Mouse (Mus musculus) neural tube, embryonic 14.5 days (tissue): ENCODE measurements around the gene Pirb. TPM values are rescaled to one million over a fixed set of nuclear protein-coding genes. Genes with fewer than 3 reads are reported as not detected.
"Not testable (repeated sequence)": the region's sequence is repeated elsewhere in the genome, so short reads cannot be mapped to it uniquely, and the experiment has no call there.

Source experiments
- ATAC-seq: fragments of 200-750 bp; cut with Nextera tagmentation; 2 replicates; pipeline ENCODE4 v1.8.0; 2017; ENCODE audit warnings: low read depth, mild to moderate bottlenecking, moderate TSS enrichment, moderate library complexity
- H3K27ac ChIP-seq: fragments of 300-500 bp; sonication (generic); 2 replicates; pipeline ENCODE4 v1.5.1; 2014; ENCODE audit warnings: low read depth, mild to moderate bottlenecking, control low read depth, low read length, moderate library complexity, mixed read lengths
- H3K27me3 ChIP-seq: fragments of 300-500 bp; sonication (generic); 2 replicates; pipeline ENCODE4 v1.6.1; 2014; ENCODE audit warnings: low read length; ENCODE audit not compliant: control insufficient read depth, insufficient read depth
- H3K36me3 ChIP-seq: fragments of 300-500 bp; sonication (generic); 2 replicates; pipeline ENCODE4 v1.6.1; 2014; ENCODE audit warnings: low read length, mixed read lengths; ENCODE audit not compliant: control insufficient read depth, insufficient read depth
- H3K4me1 ChIP-seq: fragments of 300-500 bp; sonication (generic); 2 replicates; pipeline ENCODE4 v1.6.1; 2014; ENCODE audit warnings: low read length; ENCODE audit not compliant: control insufficient read depth, insufficient read depth
- H3K4me2 ChIP-seq: fragments of 300-500 bp; sonication (generic); 2 replicates; pipeline ENCODE4 v1.6.1; 2014; ENCODE audit warnings: mild to moderate bottlenecking, low read depth, low read length, control low read depth
- H3K4me3 ChIP-seq: fragments of 300-500 bp; sonication (generic); 2 replicates; pipeline ENCODE4 v1.5.1; 2014; ENCODE audit warnings: low read depth, low read length, control low read depth, mixed read lengths
- H3K9ac ChIP-seq: fragments of 300-500 bp; sonication (generic); replicated peaks from 2 replicates; pipeline ENCODE4 v1.6.1; 2014; ENCODE audit warnings: low read depth, mild to moderate bottlenecking, control low read depth, low read length, mixed read lengths
- H3K9me3 ChIP-seq: fragments of 300-500 bp; sonication (generic); 2 replicates; pipeline ENCODE4 v1.6.1; 2016; ENCODE audit warnings: low read length; ENCODE audit not compliant: control insufficient read depth
- WGBS: fragments of 180-500 bp; shearing (Covaris S2); extraction: QIAGEN DNeasy Blood & Tissue Kit; methylation state at CpG from one replicate; pipeline ENCODE4 v1.1.7; 2014; 5-methylcytosine and 5-hydroxymethylcytosine counted together
- polyA plus RNA-seq: library from polyadenylated mRNA; unstranded; fragments of >200 nt; fragmentation: Nextera tagmentation; extraction: Ambion mirVana; gene quantifications from 2 replicates; pipeline ENCODE4 v1.2.1, GENCODE M21; 2014

Pirb gene
- polyA plus RNA-seq: 0.12 and 0.35 TPM in 2 replicates

DNA sequence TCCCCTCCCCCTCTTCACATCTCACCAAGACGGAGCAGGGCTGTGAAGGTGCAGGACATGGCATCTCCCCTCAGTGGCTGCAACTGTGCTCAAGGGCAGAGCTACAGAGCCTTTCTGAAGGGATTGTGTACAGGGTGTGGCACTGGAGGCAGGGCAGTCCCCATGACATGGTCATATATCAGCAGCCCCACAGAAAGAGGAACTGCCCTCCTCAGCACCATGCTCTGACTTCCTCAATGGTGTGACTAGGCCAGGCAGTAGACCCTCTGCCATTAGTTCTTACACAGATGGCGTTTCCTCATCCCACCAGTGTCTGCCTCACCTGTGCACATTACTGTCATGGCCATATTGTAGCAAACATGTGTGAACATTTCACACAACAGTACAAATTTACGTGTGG, at the start of gene Pirb:
Gene Pirb, minus strand, starts transcription at position 124 of the 400 bp plus-strand sequence.
- ATAC-seq, H3K9ac ChIP-seq, H3K4me1 ChIP-seq, H3K4me2 ChIP-seq, H3K36me3 ChIP-seq, H3K9me3 ChIP-seq, H3K4me3 ChIP-seq, H3K27me3 ChIP-seq, H3K27ac ChIP-seq: not testable (repeated sequence)
- WGBS: 78% methylated on average over 1 of the region's 3 CpGs

GRCm38 (mm10) chr7:3732675-3733074, 12.5 kb upstream of the Pirb start:
- H3K4me1 ChIP-seq, H3K36me3 ChIP-seq, H3K27me3 ChIP-seq, H3K9ac ChIP-seq, H3K27ac ChIP-seq, H3K9me3 ChIP-seq, H3K4me3 ChIP-seq, H3K4me2 ChIP-seq, ATAC-seq: not testable (repeated sequence)
- WGBS: no CpG with 5 or more reads among the region's 1 CpGs

- not testable (repeated sequence) for H3K4me2 ChIP-seq, H3K36me3 ChIP-seq, ATAC-seq, H3K9me3 ChIP-seq, H3K27me3 ChIP-seq, H3K4me1 ChIP-seq, H3K4me3 ChIP-seq, H3K9ac ChIP-seq, H3K27ac ChIP-seq
These were observed 5.3 kb upstream of the Pirb start for GRCm38 (mm10) chr7:3725459-3725858.

GRCm38 (mm10) chr7:3715249-3715648, 4.9 kb downstream of the Pirb start:
- H3K27ac ChIP-seq: no peak overlapping the region
- no peak overlapping the region for H3K4me3 ChIP-seq
- no peaks in the 10 kb centered on the region for H3K36me3 ChIP-seq
- H3K9me3 ChIP-seq: no peaks in the 10 kb centered on the region
- no peaks in the 10 kb centered on the region for H3K27me3 ChIP-seq
- ATAC-seq: no peak
- no peak overlapping the region for H3K4me2 ChIP-seq
- H3K4me1 ChIP-seq: no peaks in the 10 kb centered on the region
- H3K9ac ChIP-seq: no peak overlapping the region
- WGBS: 66% methylated on average over 1 of the region's 1 CpGs

- no peak overlapping the region for H3K4me3 ChIP-seq
- H3K4me2 ChIP-seq: no peak overlapping the region
- no peaks in the 10 kb centered on the region for H3K9me3 ChIP-seq
- WGBS: 39% methylated on average over 5 of the region's 5 CpGs
- no peak overlapping the region for H3K27ac ChIP-seq
- no peaks in the 10 kb centered on the region for H3K4me1 ChIP-seq
- no peak for ATAC-seq
- H3K36me3 ChIP-seq: peaks cover 7% of the 10 kb centered on the region; the same call in 1 of the 2 replicates
- no peak overlapping the region for H3K9ac ChIP-seq
- no peaks in the 10 kb centered on the region for H3K27me3 ChIP-seq
These were observed 7.8 kb downstream of the Pirb start for GRCm38 (mm10) chr7:3712264-3712942.

GRCm38 (mm10) chr7:3709000-3709399, 11.2 kb downstream of the Pirb start:
- 69% methylated on average over 1 of the region's 1 CpGs for WGBS
- Histone ChIP-seq H3K27ac (no peak overlapping the region), H3K4me2 (no peak overlapping the region), H3K4me3 (no peak overlapping the region), H3K36me3 (peaks cover 20% of the 10 kb centered on the region), H3K9ac (no peak overlapping the region), H3K4me1 (peaks cover 20% of the 10 kb centered on the region), H3K27me3 (no peaks in the 10 kb centered on the region), H3K9me3 (no peaks in the 10 kb centered on the region)
- no peak for ATAC-seq

- H3K4me1 ChIP-seq: peaks cover 20% of the 10 kb centered on the region
- H3K9me3 ChIP-seq, H3K27me3 ChIP-seq, H3K4me2 ChIP-seq, H3K27ac ChIP-seq, ATAC-seq, H3K9ac ChIP-seq, H3K4me3 ChIP-seq: not testable (repeated sequence)
- 35% methylated on average over 5 of the region's 5 CpGs for WGBS
- H3K36me3 ChIP-seq: peaks cover 20% of the 10 kb centered on the region
These were observed 11.7 kb downstream of the Pirb start for GRCm38 (mm10) chr7:3708447-3708980.

DNA sequence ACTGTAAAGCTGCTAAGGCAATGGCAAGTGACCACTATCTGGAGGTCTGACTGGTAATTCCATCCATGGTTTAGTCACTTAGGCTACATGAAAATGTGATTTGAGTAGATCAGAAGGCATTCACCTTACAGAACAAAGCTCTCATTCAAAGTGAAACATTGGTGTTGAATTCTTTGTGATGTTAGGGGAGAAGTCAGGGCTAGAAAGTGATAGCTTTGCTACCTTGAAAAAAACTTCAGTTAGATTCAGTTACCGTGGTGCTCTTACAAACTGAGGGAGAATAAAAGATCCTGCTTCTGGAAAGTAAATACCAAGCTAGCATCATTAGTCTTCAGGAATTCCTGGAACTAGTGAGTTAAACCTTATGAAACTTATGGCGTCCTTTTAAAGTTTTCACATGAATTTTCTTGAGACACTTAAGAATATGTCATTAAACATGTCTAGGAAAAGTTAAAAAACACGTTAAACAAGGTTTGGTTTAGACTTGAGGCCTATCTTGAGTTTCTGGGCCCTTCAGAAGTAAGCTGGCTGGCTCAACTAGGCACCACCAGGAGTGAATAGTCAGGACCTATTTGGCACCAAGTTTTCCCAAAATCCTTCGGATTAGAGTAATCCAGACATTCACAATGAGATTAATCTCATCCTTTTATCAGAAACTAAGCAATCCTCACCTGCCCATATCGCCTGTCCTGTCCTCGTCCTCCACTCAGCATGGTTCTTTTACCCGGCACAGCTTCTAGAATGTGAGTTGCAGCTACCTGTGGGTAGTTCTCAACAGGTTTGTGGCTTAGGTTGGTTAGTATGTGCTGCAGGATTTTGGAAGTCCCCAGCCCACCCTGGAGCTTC, 12.4 kb downstream of the Pirb start:
- Histone ChIP-seq H3K9me3 (no peaks in the 10 kb centered on the region), H3K4me2 (no peak overlapping the region), H3K27ac (no peak overlapping the region), H3K9ac (no peak overlapping the region), H3K4me1 (peaks cover 20% of the 10 kb centered on the region), H3K4me3 (no peak overlapping the region), H3K36me3 (peaks cover 20% of the 10 kb centered on the region), H3K27me3 (no peaks in the 10 kb centered on the region)
- WGBS: 23% methylated on average over 7 of the region's 7 CpGs
- ATAC-seq: no peak

DNA sequence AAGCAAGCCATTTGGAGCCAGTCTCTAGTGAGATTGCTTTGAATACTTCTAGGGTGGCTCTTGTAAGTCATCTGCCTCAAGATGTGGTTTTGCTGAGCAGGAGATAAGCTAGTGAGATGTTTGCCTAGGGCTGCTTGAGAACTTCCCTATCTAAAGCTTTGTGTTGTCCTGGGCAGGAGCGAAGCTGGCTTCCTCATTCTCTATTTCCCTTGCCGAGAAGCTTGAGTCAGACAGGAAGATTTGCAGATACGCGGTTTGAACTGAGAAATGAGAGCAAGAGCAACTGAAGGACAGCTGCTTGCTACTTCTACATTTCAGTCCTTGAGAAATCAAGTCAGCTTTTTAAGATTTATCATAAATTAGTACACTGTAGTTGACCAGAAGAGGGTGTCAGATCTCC, 13.2 kb downstream of the Pirb start:
- no peak overlapping the region for H3K4me3 ChIP-seq
- WGBS: 63% methylated on average over 4 of the region's 4 CpGs
- peaks cover 20% of the 10 kb centered on the region for H3K4me1 ChIP-seq
- ATAC-seq: no peak
- H3K36me3 ChIP-seq: peaks cover 20% of the 10 kb centered on the region
- no peaks in the 10 kb centered on the region for H3K9me3 ChIP-seq
- no peak overlapping the region for H3K9ac ChIP-seq
- H3K27me3 ChIP-seq: no peaks in the 10 kb centered on the region
- no peak overlapping the region for H3K27ac ChIP-seq
- H3K4me2 ChIP-seq: no peak overlapping the region
